Mouse (Mus musculus): ENCODE measurements around the gene Lsm4. TPM values are rescaled to one million over a fixed set of nuclear protein-coding genes. Genes with fewer than 3 reads are reported as not detected.

Gene Lsm4
- polyA plus RNA-seq, 1 experiment from 2014 or later, result 335 TPM

DNA sequence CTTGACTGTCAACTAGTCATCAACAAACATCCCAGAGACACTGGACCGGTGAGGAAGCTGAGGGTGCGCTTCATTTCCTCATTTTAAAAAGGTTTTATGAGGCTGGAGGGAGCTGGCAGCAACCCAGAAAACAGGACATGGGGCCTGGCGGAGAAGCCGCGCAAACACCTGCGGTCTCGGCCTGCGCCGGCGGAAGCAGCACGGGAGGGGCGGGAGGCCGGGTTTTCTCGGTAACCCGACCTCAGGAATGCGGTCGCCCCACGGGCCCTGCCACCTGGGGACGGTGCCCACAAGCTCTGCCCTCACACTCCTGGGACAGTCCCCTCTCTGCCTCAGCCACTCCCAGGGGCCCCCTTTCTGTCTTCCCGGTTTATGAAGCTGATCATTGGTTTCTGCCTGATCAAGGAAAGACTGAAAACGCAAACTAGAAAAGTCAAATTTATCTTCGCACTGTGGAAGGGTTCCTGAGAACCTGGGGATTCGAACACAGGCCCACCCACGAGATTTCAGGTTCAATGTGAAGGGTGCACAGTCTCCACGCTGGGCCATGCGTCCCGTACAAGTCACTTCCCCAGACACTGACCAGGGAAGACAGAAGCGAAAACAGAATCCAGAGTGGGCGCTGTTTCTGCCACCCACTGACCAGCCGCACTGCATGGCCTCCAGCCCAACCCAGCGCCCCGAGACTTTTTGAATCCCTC lies 22.4 kb downstream of the Lsm4 start:
- Histone ChIP-seq H3K9me3 (no peaks in the 10 kb centered on the region), H3K9ac (replicated peaks) (peak overlapping the region; percentile 27), H3K27me3 (no peaks in the 10 kb centered on the region), H3K36me3 (no peaks in the 10 kb centered on the region), H3K4me2 (peak overlapping the region; percentile 72), H3K27ac (peak overlapping the region; percentile 99), H3K4me3 (replicated peaks) (0 out of 2 replicates have a peak overlapping the region, but pooled peaks have one; percentile 2), H3K4me1 (replicated peaks) (peaks cover 59% of the 10 kb centered on the region)
- ATAC-seq (ENCODE audit: insufficient number of reproducible peaks, insufficient read depth, low FRiP score, low TSS enrichment, low read depth), result no peak
- WGBS, result 22% methylated on average over 32 of the region's 32 CpGs

DNA sequence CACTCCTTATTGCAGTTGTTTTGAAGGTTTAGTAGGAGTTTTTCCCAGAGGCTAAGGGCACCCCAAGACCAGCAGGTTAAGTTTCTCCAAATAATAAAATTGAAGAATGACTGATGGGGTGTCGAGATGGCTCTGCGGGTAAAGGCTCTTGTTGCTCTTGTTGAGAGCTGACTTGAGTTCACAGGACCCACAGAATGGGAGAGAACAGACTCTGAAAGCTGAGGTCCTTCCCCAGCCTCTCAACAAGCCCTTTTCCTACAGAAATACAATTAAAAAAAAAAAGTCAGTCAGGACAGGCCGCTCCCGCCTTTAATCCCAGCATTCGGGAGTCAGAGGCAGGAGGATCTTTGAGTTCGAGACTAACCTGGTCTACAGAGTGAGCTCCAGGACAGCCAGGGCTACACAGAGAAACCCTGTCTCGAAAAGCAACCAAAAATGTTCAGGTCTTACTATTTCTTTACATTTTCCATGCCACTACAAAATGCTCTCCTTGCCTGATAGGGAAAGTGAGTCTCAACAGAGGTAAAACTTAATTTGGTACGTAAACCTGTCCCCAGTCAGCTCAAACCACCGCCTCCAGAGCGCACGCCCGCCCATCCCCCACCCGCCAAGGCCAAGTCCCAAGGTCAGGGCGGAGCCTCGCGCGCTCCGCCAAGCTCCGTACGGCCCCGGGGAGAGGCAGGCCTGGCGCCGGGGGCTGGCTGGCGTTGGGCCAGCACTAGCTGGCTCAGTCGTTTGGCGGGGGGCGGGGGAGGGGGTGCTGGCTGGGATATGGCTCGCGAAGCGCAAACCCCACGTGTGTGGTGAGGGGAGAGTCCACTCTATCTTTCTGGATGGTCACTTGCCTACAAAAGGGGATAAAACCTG lies 23.2 kb downstream of the Lsm4 start:
- no peak for ATAC-seq (ENCODE audit: insufficient number of reproducible peaks, insufficient read depth, low FRiP score, low TSS enrichment, low read depth)
- H3K4me1 ChIP-seq (replicated peaks), result peaks cover 60% of the 10 kb centered on the region

DNA sequence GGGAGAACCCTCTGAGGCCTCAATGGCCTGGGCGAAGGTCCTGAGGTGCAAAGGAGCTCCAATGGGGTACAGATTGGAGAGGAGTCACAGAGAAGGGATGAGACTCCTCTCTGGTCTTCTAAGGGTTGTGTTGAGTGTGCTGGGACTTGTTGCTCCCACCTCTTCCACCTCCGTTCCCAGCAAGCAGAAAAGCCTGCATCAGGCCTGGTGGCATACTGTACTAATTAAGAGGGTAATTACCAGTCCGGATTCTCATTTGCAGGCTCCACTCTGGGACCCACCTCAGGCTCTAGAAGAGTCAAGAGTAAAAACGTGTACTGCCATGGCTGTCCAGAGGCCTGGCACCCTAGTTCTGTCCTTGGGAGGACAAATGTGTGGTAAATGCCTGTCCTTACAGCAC lies 23.9 kb downstream of the Lsm4 start:
- H3K9ac ChIP-seq (replicated peaks), result peak overlapping the region; percentile 32; the same call in 1 of the 2 replicates
- peak overlapping the region; percentile 25 for H3K4me3 ChIP-seq (replicated peaks)
- H3K27ac ChIP-seq, result peak overlapping the region; percentile 99
- no peaks in the 10 kb centered on the region for H3K9me3 ChIP-seq
- peaks cover 60% of the 10 kb centered on the region for H3K4me1 ChIP-seq (replicated peaks)
- no peaks in the 10 kb centered on the region for H3K27me3 ChIP-seq
- ATAC-seq (ENCODE audit: insufficient number of reproducible peaks, insufficient read depth, low FRiP score, low TSS enrichment, low read depth), result no peak
- peaks cover under 1% of the 10 kb centered on the region; the same call in 1 of the 2 replicates for H3K36me3 ChIP-seq
- 19% methylated on average over 4 of the region's 4 CpGs for WGBS
- peak overlapping the region; percentile 72 for H3K4me2 ChIP-seq

More for the DNA sequence above, 23.2 kb downstream of the Lsm4 start:
- Histone ChIP-seq H3K27ac (peak overlapping the region; percentile 99), H3K4me2 (peak overlapping the region; percentile 72), H3K4me3 (replicated peaks) (peak overlapping the region; percentile 25), H3K9ac (replicated peaks) (peak overlapping the region; percentile 32), H3K9me3 (no peaks in the 10 kb centered on the region), H3K27me3 (no peaks in the 10 kb centered on the region), H3K36me3 (no peaks in the 10 kb centered on the region)
- WGBS, result 4% methylated on average over 31 of the region's 31 CpGs

DNA sequence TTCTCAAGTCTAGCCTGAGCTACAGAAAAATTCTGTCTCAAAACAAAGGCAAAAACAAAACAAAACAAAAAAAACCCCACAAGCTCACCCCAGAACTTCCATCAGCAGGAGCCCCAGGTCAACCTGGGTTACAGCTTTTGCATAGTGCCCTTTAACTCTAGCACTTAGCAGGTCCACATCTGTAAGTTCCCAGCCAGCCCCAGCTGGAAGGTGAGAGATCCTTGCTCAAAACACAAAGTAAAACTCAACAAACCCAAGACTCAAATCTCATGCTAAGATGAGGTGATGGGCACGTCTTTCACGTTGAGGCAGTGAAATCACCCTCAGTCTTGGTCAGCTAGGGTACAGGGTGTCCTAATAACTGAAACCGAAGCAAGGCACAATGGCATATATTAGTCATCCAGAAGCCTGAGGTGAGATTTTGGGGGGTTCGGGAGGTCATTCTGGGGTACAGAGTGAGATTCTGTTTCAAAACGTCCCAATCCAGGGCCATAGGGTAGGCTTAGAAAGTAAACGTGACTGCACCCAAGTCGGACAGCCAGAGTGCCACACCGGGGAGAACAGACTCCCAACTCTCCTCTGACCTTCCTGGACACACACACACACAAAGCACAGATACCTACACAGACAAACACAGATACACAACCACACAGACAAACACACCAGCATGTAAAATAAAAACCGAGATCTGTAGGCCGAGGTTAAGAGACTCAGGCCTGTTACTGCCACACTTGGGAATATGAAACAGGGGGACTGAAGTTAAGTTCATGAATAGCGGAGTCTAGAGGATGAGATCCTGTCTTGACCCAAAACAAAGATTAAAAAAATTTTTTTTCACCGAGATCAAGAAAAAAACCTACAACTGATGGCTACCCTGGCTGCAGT lies 24.6 kb downstream of the Lsm4 start:
- Histone ChIP-seq H3K27ac (peak overlapping the region; percentile 99), H3K4me1 (replicated peaks) (peaks cover 61% of the 10 kb centered on the region), H3K27me3 (no peaks in the 10 kb centered on the region), H3K9me3 (no peaks in the 10 kb centered on the region), H3K9ac (replicated peaks) (no peak overlapping the region), H3K4me3 (replicated peaks) (peak overlapping the region; percentile 99), H3K4me2 (peak overlapping the region; percentile 72), H3K36me3 (peaks cover 8% of the 10 kb centered on the region)
- 70% methylated on average over 12 of the region's 12 CpGs for WGBS
- ATAC-seq (ENCODE audit: insufficient number of reproducible peaks, insufficient read depth, low FRiP score, low TSS enrichment, low read depth), result no peak

DNA sequence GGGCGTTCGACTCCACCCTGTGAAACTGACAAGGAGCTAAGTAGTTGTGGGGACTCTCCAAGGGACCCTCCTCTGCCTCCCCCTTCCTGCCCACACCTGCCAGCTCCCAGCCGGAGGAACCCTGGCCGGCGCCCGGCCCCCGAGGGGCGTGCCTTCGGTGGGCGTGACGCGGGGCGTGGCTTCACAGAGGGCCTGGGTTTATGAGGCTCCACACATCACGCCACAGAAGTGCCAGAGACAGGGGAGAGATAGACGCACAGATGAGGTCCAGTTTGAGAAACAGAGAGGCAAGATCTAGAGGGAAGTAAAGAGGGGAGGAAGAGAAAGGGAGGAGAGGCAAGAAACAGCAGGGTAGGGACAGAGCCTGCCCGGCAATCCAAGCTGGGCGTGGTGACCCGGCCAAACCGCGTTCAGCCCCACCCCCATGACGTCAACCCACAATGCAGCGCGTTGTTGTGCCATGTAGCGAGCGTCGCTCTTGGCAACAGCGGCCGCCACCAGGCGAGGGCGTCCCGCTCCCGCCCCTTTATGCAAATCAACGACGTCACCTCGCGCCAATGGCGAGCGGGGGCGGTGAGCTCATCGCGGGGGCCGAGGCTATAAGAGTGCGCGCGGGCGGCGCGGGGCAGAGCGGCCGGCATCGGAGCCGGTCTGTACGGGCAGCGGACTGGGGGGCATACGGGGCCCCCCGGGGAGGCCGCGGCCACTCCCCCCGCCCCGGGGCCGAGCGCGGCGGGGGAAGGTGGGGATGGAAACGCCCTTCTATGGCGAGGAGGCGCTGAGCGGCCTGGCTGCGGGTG lies 25.5 kb downstream of the Lsm4 start, which contains the start of gene Jund:
Jund (plus strand) TSS at position 640 of the 800 bp plus-strand sequence.
- under 1% methylated on average over 69 of the region's 69 CpGs for WGBS
- Histone ChIP-seq H3K4me1 (replicated peaks) (peaks cover 60% of the 10 kb centered on the region), H3K36me3 (peaks cover 17% of the 10 kb centered on the region)

DNA sequence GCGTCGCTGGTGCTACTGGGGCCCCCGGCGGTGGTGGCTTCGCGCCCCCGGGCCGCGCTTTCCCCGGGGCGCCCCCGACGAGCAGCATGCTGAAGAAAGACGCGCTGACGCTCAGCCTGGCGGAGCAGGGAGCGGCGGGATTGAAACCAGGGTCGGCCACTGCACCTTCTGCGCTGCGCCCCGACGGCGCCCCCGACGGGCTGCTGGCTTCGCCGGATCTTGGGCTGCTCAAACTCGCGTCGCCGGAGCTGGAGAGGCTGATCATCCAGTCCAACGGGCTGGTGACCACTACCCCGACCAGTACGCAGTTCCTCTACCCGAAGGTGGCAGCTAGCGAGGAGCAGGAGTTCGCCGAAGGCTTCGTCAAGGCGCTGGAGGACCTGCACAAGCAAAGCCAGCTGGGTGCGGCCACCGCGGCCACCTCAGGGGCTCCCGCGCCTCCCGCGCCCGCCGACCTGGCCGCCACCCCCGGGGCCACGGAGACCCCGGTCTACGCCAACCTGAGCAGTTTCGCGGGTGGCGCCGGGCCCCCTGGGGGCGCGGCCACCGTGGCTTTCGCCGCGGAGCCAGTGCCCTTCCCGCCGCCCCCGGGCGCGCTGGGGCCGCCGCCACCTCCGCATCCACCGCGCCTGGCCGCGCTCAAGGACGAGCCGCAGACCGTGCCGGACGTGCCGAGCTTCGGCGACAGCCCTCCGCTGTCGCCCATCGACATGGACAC lies 26.2 kb downstream of the Lsm4 start:
- Histone ChIP-seq H3K9me3 (no peaks in the 10 kb centered on the region), H3K27me3 (no peaks in the 10 kb centered on the region), H3K4me3 (replicated peaks) (peak overlapping the region; percentile 99), H3K27ac (peak overlapping the region; percentile 99), H3K36me3 (peaks cover 18% of the 10 kb centered on the region), H3K9ac (replicated peaks) (peak overlapping the region; percentile 99), H3K4me1 (replicated peaks) (peaks cover 57% of the 10 kb centered on the region), H3K4me2 (peak overlapping the region; percentile 72)
- 0 out of 2 replicates have a peak, but pooled peaks have one; percentile 0 for ATAC-seq (ENCODE audit: insufficient number of reproducible peaks, insufficient read depth, low FRiP score, low TSS enrichment, low read depth)
- WGBS, result under 1% methylated on average over 78 of the region's 89 CpGs

More for the DNA sequence above, 25.5 kb downstream of the Lsm4 start, which contains the start of gene Jund:
- peak; percentile 79 for ATAC-seq (ENCODE audit: insufficient number of reproducible peaks, insufficient read depth, low FRiP score, low TSS enrichment, low read depth)
- Histone ChIP-seq H3K4me2 (peak within 1 kb of the TSS; percentile 72), H3K9ac (replicated peaks) (peak within 1 kb of the TSS; percentile 99), H3K9me3 (no peaks in the 10 kb centered on the region), H3K4me3 (replicated peaks) (peak within 1 kb of the TSS; percentile 99), H3K27ac (peak within 1 kb of the TSS; percentile 99), H3K27me3 (no peaks in the 10 kb centered on the region)

DNA sequence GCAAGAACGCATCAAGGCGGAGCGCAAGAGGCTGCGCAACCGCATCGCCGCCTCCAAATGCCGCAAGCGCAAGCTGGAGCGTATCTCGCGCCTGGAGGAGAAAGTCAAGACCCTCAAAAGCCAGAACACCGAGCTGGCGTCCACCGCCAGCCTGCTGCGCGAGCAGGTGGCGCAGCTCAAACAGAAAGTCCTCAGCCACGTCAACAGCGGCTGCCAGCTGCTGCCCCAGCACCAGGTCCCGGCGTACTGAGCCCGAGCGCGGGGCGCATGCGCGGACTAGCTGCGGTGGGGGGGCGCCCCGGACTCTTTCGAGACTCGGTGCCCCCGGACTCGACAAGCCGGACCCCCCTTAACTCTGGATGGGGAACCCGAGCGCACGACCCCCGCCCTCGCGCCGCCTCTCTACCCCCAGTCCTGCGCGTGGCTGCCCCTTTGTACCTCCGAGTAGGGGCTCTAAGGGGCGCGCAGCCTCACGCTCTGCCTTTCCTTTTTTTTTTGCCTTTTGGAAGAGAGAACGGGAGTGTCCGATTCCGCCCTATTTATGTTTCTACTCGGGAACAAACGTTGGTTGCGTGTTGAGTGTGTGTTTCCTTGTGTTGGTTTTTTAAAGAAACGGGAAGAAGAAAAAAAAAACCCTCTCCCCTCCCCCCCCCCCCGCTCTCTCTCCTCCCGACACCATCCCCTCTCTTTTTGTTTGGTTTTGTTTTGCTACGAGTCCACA lies 26.9 kb downstream of the Lsm4 start:
- H3K4me3 ChIP-seq (replicated peaks), result peak overlapping the region; percentile 99
- ATAC-seq (ENCODE audit: insufficient number of reproducible peaks, insufficient read depth, low FRiP score, low TSS enrichment, low read depth), result no peak
- under 1% methylated on average over 57 of the region's 59 CpGs for WGBS
- H3K4me2 ChIP-seq, result peak overlapping the region; percentile 72
- H3K36me3 ChIP-seq, result peaks cover 18% of the 10 kb centered on the region
- no peaks in the 10 kb centered on the region for H3K9me3 ChIP-seq
- H3K4me1 ChIP-seq (replicated peaks), result peaks cover 52% of the 10 kb centered on the region
- H3K27ac ChIP-seq, result peak overlapping the region; percentile 99
- no peaks in the 10 kb centered on the region for H3K27me3 ChIP-seq
- peak overlapping the region; percentile 99 for H3K9ac ChIP-seq (replicated peaks)

DNA sequence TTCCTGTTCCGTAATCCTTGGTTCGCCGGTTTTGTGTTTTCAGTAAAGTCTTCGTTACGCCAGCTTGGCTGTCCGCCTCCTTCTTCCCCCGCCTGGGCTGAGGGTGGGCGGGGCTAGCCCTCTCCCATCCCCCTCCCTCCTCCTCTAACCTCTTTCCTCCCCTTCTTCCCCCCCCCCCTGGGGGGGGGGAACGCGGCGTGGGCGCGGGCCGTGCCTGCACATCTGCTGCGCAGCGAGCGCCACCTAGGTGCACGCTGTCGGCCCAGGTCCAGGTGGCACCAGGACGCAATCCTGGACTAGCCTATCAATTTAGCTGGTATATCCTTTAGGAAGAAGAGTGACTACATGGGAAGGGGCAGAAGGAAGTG lies 27.5 kb downstream of the Lsm4 start:
- Histone ChIP-seq H3K9me3 (no peaks in the 10 kb centered on the region), H3K4me3 (replicated peaks) (peak overlapping the region; percentile 99), H3K4me2 (peak overlapping the region; percentile 72), H3K4me1 (replicated peaks) (peaks cover 47% of the 10 kb centered on the region), H3K27ac (peak overlapping the region; percentile 99), H3K9ac (replicated peaks) (peak overlapping the region; percentile 99), H3K27me3 (no peaks in the 10 kb centered on the region), H3K36me3 (peaks cover 18% of the 10 kb centered on the region)
- 0% methylated on average over 15 of the region's 20 CpGs for WGBS
- ATAC-seq (ENCODE audit: insufficient number of reproducible peaks, insufficient read depth, low FRiP score, low TSS enrichment, low read depth), result peak; percentile 16; the same call in 1 of the 2 replicates

Data from limb, embryonic 12.5 days (tissue).